Mouse (Mus musculus) forebrain, embryonic 13.5 days (tissue): ENCODE measurements around the gene Cdh12. TPM values are rescaled to one million over a fixed set of nuclear protein-coding genes. Genes with fewer than 3 reads are reported as not detected.
"Not testable (repeated sequence)": the region's sequence is repeated elsewhere in the genome, so short reads cannot be mapped to it uniquely, and the experiment has no call there.

Experiments used
- ATAC-seq: fragments of 200-750 bp; cut with Nextera tagmentation; 2 replicates; pipeline ENCODE4 v1.8.0; 2017
- H3K27ac ChIP-seq: fragments of 300-500 bp; sonication (generic); 2 replicates; pipeline ENCODE4 v1.5.1; 2015; ENCODE audit warnings: inconsistent platforms, mild to moderate bottlenecking, moderate library complexity
- H3K27me3 ChIP-seq: fragments of 300-500 bp; sonication (generic); 2 replicates; pipeline ENCODE4 v1.6.1; 2015; ENCODE audit warnings: mild to moderate bottlenecking, inconsistent platforms
- H3K36me3 ChIP-seq: fragments of 300-500 bp; sonication (generic); 2 replicates; pipeline ENCODE4 v1.6.1; 2015; ENCODE audit warnings: mild to moderate bottlenecking, inconsistent platforms; ENCODE audit not compliant: poor library complexity, severe bottlenecking
- H3K4me1 ChIP-seq: fragments of 300-500 bp; sonication (generic); 2 replicates; pipeline ENCODE4 v1.6.1; 2015; ENCODE audit warnings: inconsistent platforms
- H3K4me2 ChIP-seq: fragments of 300-500 bp; sonication (generic); 2 replicates; pipeline ENCODE4 v1.6.1; 2015; ENCODE audit warnings: inconsistent platforms, mild to moderate bottlenecking, moderate library complexity
- H3K4me3 ChIP-seq: fragments of 300-500 bp; sonication (generic); 2 replicates; pipeline ENCODE4 v1.5.1; 2015; ENCODE audit warnings: mild to moderate bottlenecking, inconsistent platforms
- H3K9ac ChIP-seq: fragments of 300-500 bp; sonication (generic); 2 replicates; pipeline ENCODE4 v1.6.1; 2015; ENCODE audit warnings: mild to moderate bottlenecking, inconsistent platforms
- H3K9me3 ChIP-seq: fragments of 300-500 bp; sonication (generic); replicated peaks from 2 replicates; pipeline ENCODE4 v1.6.1; 2016; ENCODE audit warnings: inconsistent platforms
- WGBS: fragments of 180-500 bp; shearing (Covaris S2); methylation state at CpG from one replicate; pipeline ENCODE4 v1.1.7; 2015; 5-methylcytosine and 5-hydroxymethylcytosine counted together
- polyA plus RNA-seq: library from polyadenylated mRNA; unstranded; fragments of >200 nt; fragmentation: Nextera tagmentation; extraction: Ambion mirVana; gene quantifications from 2 replicates; pipeline ENCODE4 v1.2.1, GENCODE M21; 2015

The Cdh12 gene
- 2.0 and 2.1 TPM in 2 replicates for polyA plus RNA-seq

DNA sequence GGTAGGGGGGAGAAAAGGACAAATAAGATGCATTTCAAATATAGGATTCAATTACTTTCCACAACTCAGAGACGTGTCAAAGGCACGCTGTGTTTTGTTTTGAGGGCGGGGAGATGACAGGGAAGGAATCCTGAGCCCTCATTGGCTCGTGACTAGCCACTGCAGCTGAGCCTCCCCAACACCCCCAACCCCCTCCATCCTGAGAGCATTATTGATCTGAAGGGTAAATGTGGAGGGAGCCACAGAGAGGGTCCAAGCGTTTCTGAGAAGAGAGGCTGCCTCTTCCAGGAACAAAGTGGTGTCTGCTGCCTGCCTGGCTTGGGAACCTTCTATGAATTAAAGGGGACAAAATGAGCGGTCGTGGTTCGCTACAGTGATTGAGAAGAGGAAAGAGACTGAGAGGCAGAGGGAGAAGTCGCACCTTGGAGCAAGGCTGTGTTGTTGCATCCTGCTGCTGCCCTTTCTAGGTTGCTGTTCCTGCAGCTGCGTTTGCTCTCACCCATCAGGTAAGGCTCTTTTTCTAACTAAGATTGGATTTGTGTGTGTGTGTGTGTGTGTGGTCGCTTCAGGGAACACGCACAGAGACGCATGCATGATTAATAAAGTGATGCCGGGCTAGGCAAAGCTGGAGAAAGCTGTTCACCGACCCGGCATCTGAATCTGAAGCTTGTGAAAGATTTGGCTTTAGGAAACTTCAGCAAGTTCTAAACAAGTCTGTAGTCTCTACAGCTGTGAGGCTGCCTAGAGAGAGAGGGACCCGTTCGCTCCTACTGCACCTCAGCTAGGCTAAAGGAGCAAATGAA is at the start of gene Cdh12:
TSS of gene Cdh12 (plus strand) at position 405 of the 803 bp plus-strand sequence.
- Histone ChIP-seq H3K27me3 (no peaks in the 10 kb centered on the region), H3K4me3 (peak within 1 kb of the TSS; percentile 44), H3K36me3 (no peaks in the 10 kb centered on the region), H3K9me3 (no peaks in the 10 kb centered on the region), H3K27ac (no peak within 1 kb of the TSS), H3K4me1 (peaks cover 6% of the 10 kb centered on the region; the same call in 1 of the 2 replicates), H3K4me2 (peak within 1 kb of the TSS; percentile 79), H3K9ac (peak within 1 kb of the TSS; percentile 60)
- 5% methylated on average over 18 of the region's 18 CpGs for WGBS
- peak; percentile 91 for ATAC-seq

DNA sequence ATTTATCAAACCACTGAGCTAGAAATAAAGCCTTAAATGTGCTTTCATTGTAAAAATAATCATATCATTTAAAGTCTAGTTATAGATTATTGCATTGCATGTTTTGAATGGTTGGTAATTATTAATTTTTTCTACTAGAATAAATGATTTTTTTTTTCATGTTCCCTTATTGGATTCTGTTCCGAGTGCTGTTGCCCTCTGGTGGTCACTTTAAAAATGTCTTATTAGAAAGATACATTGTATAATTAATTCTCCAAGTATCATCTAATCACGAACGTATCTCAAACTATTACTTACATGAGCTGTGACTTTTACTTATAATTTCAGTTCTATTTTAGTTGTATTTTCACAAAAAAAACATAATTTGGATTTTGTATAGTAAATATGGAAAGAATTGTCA is 45.5 kb upstream of the Cdh12 start:
- Histone ChIP-seq H3K4me2 (no peak overlapping the region), H3K9ac (no peak overlapping the region), H3K27ac (no peak overlapping the region), H3K27me3 (no peaks in the 10 kb centered on the region), H3K4me3 (no peak overlapping the region), H3K9me3 (no peaks in the 10 kb centered on the region), H3K36me3 (no peaks in the 10 kb centered on the region), H3K4me1 (no peaks in the 10 kb centered on the region)
- WGBS: 43% methylated on average over 3 of the region's 3 CpGs
- ATAC-seq: no peak

DNA sequence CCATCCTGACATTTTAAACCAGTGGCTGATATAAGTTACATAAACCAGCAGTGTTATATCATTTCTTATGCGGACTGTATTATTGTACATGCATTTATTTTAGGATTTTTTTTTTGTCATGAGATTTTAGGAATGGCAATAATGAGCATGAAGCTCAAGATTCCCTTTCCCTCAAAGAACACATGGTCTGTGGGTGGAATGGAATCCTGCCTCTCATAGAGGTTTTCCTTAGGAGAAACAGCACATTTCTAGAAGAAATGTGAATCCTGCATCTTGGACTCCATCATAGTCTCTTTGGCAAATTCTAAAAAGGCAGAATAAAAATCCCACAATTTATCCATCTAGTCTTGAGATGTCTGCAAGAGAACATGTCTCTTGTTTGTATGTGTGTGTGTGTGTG is 35.7 kb upstream of the Cdh12 start:
- ATAC-seq: no peak
- H3K9ac ChIP-seq: no peak overlapping the region
- H3K4me3 ChIP-seq: no peak overlapping the region
- no peak overlapping the region for H3K27ac ChIP-seq
- no peaks in the 10 kb centered on the region for H3K27me3 ChIP-seq
- WGBS: 93% methylated on average over 1 of the region's 1 CpGs
- no peaks in the 10 kb centered on the region for H3K36me3 ChIP-seq
- no peak overlapping the region for H3K4me2 ChIP-seq
- no peaks in the 10 kb centered on the region for H3K9me3 ChIP-seq
- H3K4me1 ChIP-seq: no peaks in the 10 kb centered on the region

DNA sequence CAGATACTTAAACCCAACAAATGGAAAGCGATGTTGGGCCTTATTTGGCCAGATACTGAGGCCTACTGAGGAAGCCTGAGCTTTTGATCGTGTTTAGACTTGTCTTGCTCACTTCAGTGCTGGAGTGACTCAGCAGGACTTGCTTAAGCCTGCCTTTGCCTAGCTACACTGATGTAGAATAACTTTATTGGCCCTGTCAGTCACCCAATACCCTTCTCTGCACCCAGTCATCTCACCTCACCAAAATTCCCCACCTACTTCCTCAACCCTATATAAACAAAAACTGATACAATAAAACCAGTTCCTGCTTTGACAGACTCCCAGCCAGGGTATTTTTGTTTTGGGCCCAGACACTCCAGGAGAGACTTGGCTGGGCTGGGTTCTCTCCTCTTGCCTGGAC is 12.7 kb upstream of the Cdh12 start:
- no peaks in the 10 kb centered on the region for H3K27me3 ChIP-seq
- H3K9me3 ChIP-seq: no peaks in the 10 kb centered on the region
- no peaks in the 10 kb centered on the region for H3K4me1 ChIP-seq
- ATAC-seq: no peak
- H3K27ac ChIP-seq: no peak overlapping the region
- no peaks in the 10 kb centered on the region for H3K36me3 ChIP-seq
- no peak overlapping the region for H3K4me2 ChIP-seq
- no peak overlapping the region for H3K4me3 ChIP-seq
- WGBS: 61% methylated on average over 2 of the region's 2 CpGs
- H3K9ac ChIP-seq: no peak overlapping the region

DNA sequence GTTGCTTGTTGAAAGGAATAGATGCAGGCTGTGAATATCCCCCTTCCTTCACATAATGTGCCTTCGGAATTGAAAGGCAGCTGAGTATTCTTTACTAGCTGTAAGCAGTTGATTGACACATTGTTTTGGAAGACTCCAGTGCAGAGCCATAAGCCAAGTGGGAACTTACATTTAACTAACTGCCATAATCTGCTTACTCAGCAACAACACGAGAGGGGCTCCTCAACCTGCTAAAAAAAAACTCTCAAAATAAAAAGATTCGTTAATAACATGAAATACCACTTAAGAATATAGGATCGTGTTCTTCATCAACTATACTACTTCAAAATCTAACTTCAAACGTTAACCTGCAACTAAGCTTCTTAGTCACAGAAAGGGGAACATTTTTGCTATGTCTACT is 1.5 kb downstream of the Cdh12 start:
- no peak overlapping the region for H3K4me2 ChIP-seq
- peaks cover 6% of the 10 kb centered on the region; the same call in 1 of the 2 replicates for H3K4me1 ChIP-seq
- no peak for ATAC-seq
- H3K36me3 ChIP-seq: no peaks in the 10 kb centered on the region
- H3K27me3 ChIP-seq: no peaks in the 10 kb centered on the region
- H3K9me3 ChIP-seq: no peaks in the 10 kb centered on the region
- 33% methylated on average over 5 of the region's 5 CpGs for WGBS
- no peak overlapping the region for H3K4me3 ChIP-seq
- H3K27ac ChIP-seq: no peak overlapping the region
- no peak overlapping the region for H3K9ac ChIP-seq

DNA sequence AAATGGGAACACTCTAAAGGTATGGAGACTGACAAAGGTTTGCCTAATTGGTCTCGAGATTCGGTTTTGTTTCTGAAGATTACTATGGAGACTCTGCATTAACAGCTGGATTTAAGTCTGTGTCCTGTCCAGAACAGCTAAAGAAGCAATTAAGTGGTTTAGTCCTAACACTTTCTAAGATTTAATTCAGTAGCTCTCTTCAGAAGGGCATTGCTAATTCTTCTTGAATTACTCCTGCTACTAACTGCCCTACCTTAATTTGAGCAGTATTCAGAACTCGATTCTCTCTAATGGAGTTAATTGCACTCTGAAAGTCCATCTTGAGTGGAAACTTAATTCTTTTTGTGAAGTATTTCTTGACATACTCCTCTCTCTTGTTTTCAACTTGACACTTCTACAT is 9.4 kb downstream of the Cdh12 start:
- Histone ChIP-seq H3K27me3 (no peaks in the 10 kb centered on the region), H3K9me3 (no peaks in the 10 kb centered on the region), H3K4me2 (no peak overlapping the region), H3K4me3 (no peak overlapping the region), H3K36me3 (no peaks in the 10 kb centered on the region), H3K27ac (no peak overlapping the region), H3K4me1 (no peaks in the 10 kb centered on the region), H3K9ac (no peak overlapping the region)
- WGBS: 7% methylated on average over 3 of the region's 3 CpGs
- ATAC-seq: no peak

DNA sequence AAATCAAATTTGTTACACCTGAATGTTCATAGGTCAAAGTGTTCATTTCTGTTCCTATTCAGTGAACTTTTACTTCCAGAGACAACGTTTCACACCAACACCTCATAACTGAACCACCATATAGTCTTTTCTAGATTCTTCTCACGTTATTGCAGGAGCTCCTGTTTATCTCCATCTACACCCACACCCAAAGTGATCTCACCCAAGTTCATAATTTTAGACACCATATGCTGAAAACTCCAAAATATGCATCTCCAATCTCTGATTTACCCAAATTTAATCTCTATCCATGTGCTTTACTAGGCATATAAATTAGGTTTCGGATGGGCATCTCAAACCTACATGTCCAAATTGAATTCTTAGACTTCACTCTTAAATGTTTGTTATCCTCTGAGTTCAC is 13.4 kb downstream of the Cdh12 start:
- WGBS: 87% methylated on average over 3 of the region's 3 CpGs
- no peak overlapping the region for H3K27ac ChIP-seq
- no peak for ATAC-seq
- no peaks in the 10 kb centered on the region for H3K36me3 ChIP-seq
- H3K9me3 ChIP-seq: no peaks in the 10 kb centered on the region
- no peaks in the 10 kb centered on the region for H3K27me3 ChIP-seq
- no peak overlapping the region for H3K4me3 ChIP-seq
- no peaks in the 10 kb centered on the region for H3K4me1 ChIP-seq
- H3K9ac ChIP-seq: no peak overlapping the region
- no peak overlapping the region for H3K4me2 ChIP-seq

DNA sequence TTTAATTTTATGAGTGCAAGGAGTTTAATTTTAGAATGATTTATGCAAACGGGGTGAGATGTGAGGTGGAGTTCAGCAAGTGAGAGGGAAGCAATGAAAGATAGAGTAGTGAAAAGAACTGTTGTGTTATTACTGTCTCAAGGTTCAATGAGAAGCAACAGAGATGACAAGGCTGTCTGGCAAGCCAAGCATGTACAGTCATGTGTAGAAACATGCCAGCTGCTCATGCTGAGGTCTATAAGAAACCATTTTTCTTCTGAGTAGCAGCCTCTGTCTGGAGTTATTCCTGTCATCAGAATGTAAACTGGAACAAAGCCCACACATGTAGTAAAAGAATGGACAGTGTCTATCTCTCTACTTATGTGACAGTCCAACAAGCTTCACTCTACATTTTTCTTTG is 14.5 kb downstream of the Cdh12 start:
- Histone ChIP-seq H3K27me3 (no peaks in the 10 kb centered on the region), H3K4me1 (no peaks in the 10 kb centered on the region), H3K4me3 (no peak overlapping the region), H3K27ac (no peak overlapping the region), H3K9me3 (no peaks in the 10 kb centered on the region), H3K36me3 (no peaks in the 10 kb centered on the region), H3K4me2 (no peak overlapping the region), H3K9ac (no peak overlapping the region)
- WGBS: 87% methylated on average over 1 of the region's 1 CpGs
- ATAC-seq: no peak

DNA sequence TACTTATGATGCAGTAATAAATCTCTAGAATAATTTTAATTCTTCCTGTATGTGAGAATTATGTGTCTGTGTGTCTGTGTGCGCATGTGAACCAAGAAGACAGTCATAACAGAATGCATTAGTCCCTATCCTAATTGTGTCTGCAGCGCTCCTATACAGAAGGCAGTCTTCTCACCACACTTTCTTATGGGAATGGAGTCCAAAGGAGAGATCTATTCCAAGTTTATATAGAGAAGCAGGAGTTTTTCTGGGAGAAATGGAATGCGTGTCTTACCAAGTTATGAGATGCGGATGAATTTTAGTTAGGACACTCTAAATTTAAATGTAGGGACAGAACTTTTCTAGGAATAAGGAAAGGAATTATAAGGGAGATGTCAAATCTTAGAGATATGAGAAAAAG is 101.9 kb downstream of the Cdh12 start:
- ATAC-seq: no peak
- WGBS: 96% methylated on average over 4 of the region's 4 CpGs

DNA sequence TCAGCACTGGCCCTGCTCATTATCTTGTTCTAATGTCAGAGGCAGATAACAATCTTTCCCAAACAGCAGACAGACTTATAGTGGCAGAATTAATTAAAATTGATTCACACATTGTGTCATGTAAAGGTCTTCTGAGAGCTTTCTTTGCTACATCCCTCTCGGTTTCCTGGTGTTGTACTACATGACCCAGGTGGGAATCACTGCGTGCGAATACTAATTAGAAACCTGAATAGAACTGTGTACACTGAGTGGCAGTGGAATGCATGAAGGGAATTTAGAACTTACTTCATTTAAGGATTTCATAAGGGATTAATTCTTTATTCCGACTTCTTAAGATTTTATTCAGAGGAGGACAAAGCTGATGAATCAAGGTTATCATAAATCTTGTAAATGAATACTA is 121.9 kb downstream of the Cdh12 start:
- Histone ChIP-seq H3K4me1 (no peaks in the 10 kb centered on the region), H3K27me3 (no peaks in the 10 kb centered on the region), H3K9me3 (no peaks in the 10 kb centered on the region), H3K4me3 (no peak overlapping the region), H3K9ac (no peak overlapping the region), H3K36me3 (no peaks in the 10 kb centered on the region), H3K4me2 (no peak overlapping the region), H3K27ac (no peak overlapping the region)
- ATAC-seq: no peak
- 57% methylated on average over 4 of the region's 4 CpGs for WGBS

More for the DNA sequence above, 101.9 kb downstream of the Cdh12 start:
- no peaks in the 10 kb centered on the region for H3K27me3 ChIP-seq
- no peak overlapping the region for H3K4me3 ChIP-seq
- no peak overlapping the region for H3K9ac ChIP-seq
- no peaks in the 10 kb centered on the region for H3K36me3 ChIP-seq
- H3K9me3 ChIP-seq: no peaks in the 10 kb centered on the region
- H3K4me2 ChIP-seq: no peak overlapping the region
- H3K4me1 ChIP-seq: no peaks in the 10 kb centered on the region
- H3K27ac ChIP-seq: no peak overlapping the region

DNA sequence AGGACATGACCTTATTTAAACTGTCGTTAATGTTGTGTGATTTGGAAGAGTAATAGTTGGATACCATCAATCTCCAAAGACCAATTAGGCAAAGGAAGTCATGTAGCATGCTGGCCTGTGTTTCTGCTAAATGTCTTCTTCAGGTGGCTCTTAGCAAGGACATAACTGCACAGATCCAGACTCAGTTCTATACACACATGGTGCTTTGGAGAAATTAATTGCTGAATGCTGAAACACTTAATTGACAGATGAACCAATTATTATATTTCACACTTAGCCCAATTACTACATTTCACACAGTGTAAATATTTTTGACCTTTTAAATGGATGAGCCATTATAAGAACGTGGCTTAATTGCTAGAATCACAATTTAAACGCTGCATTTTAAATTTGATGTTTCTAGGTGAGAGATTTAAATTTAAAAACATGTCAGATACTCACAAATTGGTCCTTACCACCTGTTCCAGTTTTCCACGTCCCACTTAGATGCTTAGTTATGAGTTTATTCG is 133.6 kb downstream of the Cdh12 start:
- ATAC-seq: peak; percentile 73
- Histone ChIP-seq H3K27ac (no peak overlapping the region), H3K4me2 (no peak overlapping the region), H3K36me3 (no peaks in the 10 kb centered on the region), H3K9me3 (no peaks in the 10 kb centered on the region), H3K4me1 (no peaks in the 10 kb centered on the region), H3K27me3 (no peaks in the 10 kb centered on the region), H3K9ac (no peak overlapping the region), H3K4me3 (no peak overlapping the region)
- whole genome bisulfite sequencing: 53% methylated on average over 5 of the region's 5 CpGs

DNA sequence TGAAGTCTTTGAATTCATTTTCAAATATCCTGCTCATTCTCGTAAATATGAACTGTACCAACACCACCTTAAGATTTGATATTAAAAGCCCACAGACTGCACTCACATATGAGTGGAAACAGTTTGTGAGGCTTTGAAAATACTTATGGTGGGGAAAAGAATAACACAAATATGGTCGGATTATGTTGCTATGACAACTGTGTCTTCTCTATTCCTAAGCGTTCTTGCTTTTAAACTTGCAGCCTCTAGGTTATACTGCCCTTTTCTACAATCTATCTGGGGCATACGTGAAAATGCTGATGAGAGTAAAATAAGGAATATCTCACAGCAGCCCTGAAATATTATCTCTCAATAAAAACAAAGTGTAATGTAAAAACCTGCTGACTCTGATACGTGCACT is 142.5 kb downstream of the Cdh12 start:
- Histone ChIP-seq H3K4me3 (no peak overlapping the region), H3K27ac (no peak overlapping the region), H3K9ac (no peak overlapping the region), H3K4me2 (no peak overlapping the region), H3K27me3 (no peaks in the 10 kb centered on the region), H3K4me1 (no peaks in the 10 kb centered on the region), H3K36me3 (no peaks in the 10 kb centered on the region), H3K9me3 (no peaks in the 10 kb centered on the region)
- 76% methylated on average over 5 of the region's 5 CpGs for WGBS
- ATAC-seq: no peak

DNA sequence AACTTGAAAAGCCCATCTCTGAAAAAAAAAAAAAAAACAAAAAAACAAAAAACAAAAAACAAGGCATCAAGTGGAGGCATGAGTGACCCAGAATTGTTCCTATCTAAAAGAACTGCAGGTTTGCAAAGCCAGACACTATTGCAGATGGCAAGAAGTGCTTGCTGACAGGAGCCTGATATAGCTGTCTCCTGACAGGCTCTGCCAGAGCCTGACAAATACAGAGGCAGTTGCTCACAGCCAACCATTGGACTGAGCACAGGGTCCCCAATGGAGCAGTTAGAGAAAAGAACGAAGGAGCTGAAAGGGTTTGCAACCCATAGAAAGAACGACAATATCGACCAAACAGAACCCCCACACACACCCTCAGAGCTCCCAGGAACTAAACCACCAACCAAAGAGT is 156.7 kb downstream of the Cdh12 start:
- H3K27ac ChIP-seq, H3K4me1 ChIP-seq, H3K4me2 ChIP-seq, H3K9ac ChIP-seq, H3K4me3 ChIP-seq, H3K27me3 ChIP-seq, ATAC-seq, H3K9me3 ChIP-seq, H3K36me3 ChIP-seq: not testable (repeated sequence)
- WGBS: 92% methylated on average over 3 of the region's 3 CpGs
